ENCODE assay signal across 9 mouse cellular contexts in genomic region chr5:33997051-33997741, GRCm38 (mm10). TPM values are rescaled to one million over a fixed set of nuclear protein-coding genes. Genes with fewer than 3 reads are reported as not detected.
A peak's percentile ranks its signal among the peaks of the same experiment; 100 is the strongest.
DNase-seq lines count a peak whose midpoint lies in the region; ATAC-seq and TF ChIP-seq lines count a peak whose summit lies in the region.
"Had no signal": no experiment of that assay in that cellular context is flagged by ENCODE, and none has a peak within 500 bp of the region (broad histone marks: within the 10 kb centered on the region; RNA-seq: fewer than 3 reads in every experiment).

No protein-coding gene starts in this region.

- TF ChIP-seq CTCF in spleen, adult 2 months (IDR thresholded peaks at IDR 0.05; ENCODE audit: extremely low read depth, insufficient read depth, insufficient read length, insufficient replicate concordance): no peak
- TF ChIP-seq CTCF in kidney, postnatal 0 days (IDR thresholded peaks at IDR 0.05; ENCODE audit: low read depth): no peak

- no peaks in the 10 kb centered on the region for H3K36me3 ChIP-seq in spleen, adult 2 months (ENCODE audit: control insufficient read depth, insufficient read depth, low read length)
- H3K36me3 ChIP-seq in heart, embryonic 12.5 days: peaks cover 6% of the 10 kb centered on the region; the same call in 1 of the 2 replicates
- no peaks in the 10 kb centered on the region for H3K36me3 ChIP-seq in kidney, postnatal 0 days (ENCODE audit: insufficient read depth, low read length)
- H3K36me3 ChIP-seq in liver, embryonic 11.5 days (ENCODE audit: control insufficient read depth, insufficient read depth, low read length): no peaks in the 10 kb centered on the region
- peaks cover 15% of the 10 kb centered on the region for H3K36me3 ChIP-seq in neural tube, embryonic 12.5 days

- H3K9ac ChIP-seq in heart, embryonic 12.5 days: peak overlapping the region; percentile 67
- H3K9ac ChIP-seq in kidney, postnatal 0 days (ENCODE audit: low read depth, low read length): peak overlapping the region; percentile 37; the same call in 1 of the 2 replicates
- no peak overlapping the region for H3K9ac ChIP-seq in liver, embryonic 11.5 days (ENCODE audit: low read depth, low read length)
- H3K9ac ChIP-seq in neural tube, embryonic 12.5 days: peak overlapping the region; percentile 83

- TF ChIP-seq POLR2A in spleen, adult 2 months (IDR thresholded peaks at IDR 0.05; ENCODE audit: low read depth, low read length): no peak

- H3K27ac ChIP-seq in spleen, adult 2 months (ENCODE audit: insufficient read depth, low read length): no peak overlapping the region
- no peak overlapping the region for H3K27ac ChIP-seq in heart, embryonic 12.5 days (ENCODE audit: poor library complexity, severe bottlenecking)
- H3K27ac ChIP-seq in kidney, postnatal 0 days: no peak overlapping the region
- H3K27ac ChIP-seq in liver, embryonic 11.5 days (ENCODE audit: low read depth, low read length): no peak overlapping the region
- peak overlapping the region; percentile 93 for H3K27ac ChIP-seq in neural tube, embryonic 12.5 days

- peak overlapping the region; percentile 55; the same call in 1 of the 2 replicates for H3K4me3 ChIP-seq in spleen, adult 2 months (ENCODE audit: extremely low read depth, insufficient read depth, insufficient read length)
- peak overlapping the region; percentile 68 for H3K4me3 ChIP-seq in heart, embryonic 12.5 days
- peak overlapping the region; percentile 50 for H3K4me3 ChIP-seq in kidney, postnatal 0 days (replicated peaks; ENCODE audit: low read depth, low read length)
- H3K4me3 ChIP-seq in liver, embryonic 11.5 days (ENCODE audit: low read depth, low read length): peak overlapping the region; percentile 53
- peak overlapping the region; percentile 80 for H3K4me3 ChIP-seq in neural tube, embryonic 12.5 days

- 3% methylated on average over 71 of the region's 80 CpGs for WGBS in spleen, adult 2 months
- WGBS in heart, embryonic 12.5 days: 2% methylated on average over 77 of the region's 80 CpGs
- WGBS in kidney, postnatal 0 days: under 1% methylated on average over 80 of the region's 80 CpGs
- WGBS in liver, embryonic 11.5 days: 2% methylated on average over 80 of the region's 80 CpGs
- WGBS in neural tube, embryonic 12.5 days: under 1% methylated on average over 68 of the region's 80 CpGs

- H3K4me1 ChIP-seq in spleen, adult 2 months (ENCODE audit: control insufficient read depth, insufficient read depth, insufficient read length): peaks cover 12% of the 10 kb centered on the region; the same call in 1 of the 2 replicates
- peaks cover 5% of the 10 kb centered on the region; the same call in 1 of the 2 replicates for H3K4me1 ChIP-seq in heart, embryonic 12.5 days (replicated peaks)
- H3K4me1 ChIP-seq in kidney, postnatal 0 days (replicated peaks; ENCODE audit: insufficient read depth, low read length): peaks cover 17% of the 10 kb centered on the region; the same call in 1 of the 2 replicates
- H3K4me1 ChIP-seq in liver, embryonic 11.5 days (replicated peaks; ENCODE audit: control insufficient read depth, insufficient read depth, low read length): 0 out of 2 replicates have a peak, but pooled peaks cover 6% of the 10 kb centered on the region
- H3K4me1 ChIP-seq in neural tube, embryonic 12.5 days: peaks cover 42% of the 10 kb centered on the region

- DNase-seq in spleen, adult 2 months (ENCODE audit: low read depth in 1 of 2, low spot score in 2 of 2): no peak
- DNase-seq in spleen, adult 18-20 months: no peak
- peak; percentile 67 for DNase-seq in embryo, embryonic 11 days
- DNase-seq in kidney, postnatal 0 days (ENCODE audit: low spot score): peak; percentile 25
- peak; percentile 47 for DNase-seq in liver, embryonic 11.5 days (ENCODE audit: low spot score)

- peaks cover 19% of the 10 kb centered on the region for H3K27me3 ChIP-seq in spleen, adult 2 months (ENCODE audit: control insufficient read depth, insufficient read depth, low read length)
- peaks cover 75% of the 10 kb centered on the region for H3K27me3 ChIP-seq in heart, embryonic 12.5 days (replicated peaks)
- peaks cover 52% of the 10 kb centered on the region for H3K27me3 ChIP-seq in kidney, postnatal 0 days (ENCODE audit: insufficient read depth, low read length)
- H3K27me3 ChIP-seq in liver, embryonic 11.5 days (replicated peaks; ENCODE audit: control insufficient read depth, insufficient read depth, low read length): peaks cover 66% of the 10 kb centered on the region
- H3K27me3 ChIP-seq in neural tube, embryonic 12.5 days (replicated peaks): peaks cover 23% of the 10 kb centered on the region

- H3K9me3 ChIP-seq in heart, embryonic 12.5 days (replicated peaks): no peaks in the 10 kb centered on the region
- H3K9me3 ChIP-seq in kidney, postnatal 0 days (replicated peaks; ENCODE audit: low read length): no peaks in the 10 kb centered on the region
- no peaks in the 10 kb centered on the region for H3K9me3 ChIP-seq in liver, embryonic 11.5 days (ENCODE audit: control insufficient read depth, low read length)
- no peaks in the 10 kb centered on the region for H3K9me3 ChIP-seq in neural tube, embryonic 12.5 days

- ATAC-seq in heart, embryonic 12.5 days (ENCODE audit: insufficient number of reproducible peaks, low FRiP score): peak; percentile 27; the same call in 1 of the 2 replicates
- no peak for ATAC-seq in kidney, postnatal 0 days (replicated peaks; ENCODE audit: low FRiP score, low read depth)
- no peak for ATAC-seq in liver, embryonic 11.5 days (replicated peaks; ENCODE audit: low FRiP score)
- ATAC-seq in neural tube, embryonic 12.5 days (ENCODE audit: low FRiP score, low read depth): peak; percentile 30
- ATAC-seq in erythroid progenitor cell, adult 5-6 weeks (replicated peaks; ENCODE audit: low FRiP score, poor library complexity, severe bottlenecking): no peak

- peak overlapping the region; percentile 96 for H3K4me2 ChIP-seq in heart, embryonic 12.5 days
- peak overlapping the region; percentile 97 for H3K4me2 ChIP-seq in kidney, postnatal 0 days (ENCODE audit: low read length)
- H3K4me2 ChIP-seq in liver, embryonic 11.5 days: peak overlapping the region; percentile 74
- H3K4me2 ChIP-seq in neural tube, embryonic 12.5 days (replicated peaks): peak overlapping the region; percentile 83

RNA-seq across cellular contexts. Expression of gene Nat8l, which starts 1.4 kb away (rescaled TPM):
- 2.8 and 3.6 TPM in 2 replicates for polyA plus RNA-seq in spleen, adult 2 months (2012; rRNA removed)
- polyA plus RNA-seq in heart, embryonic 12.5 days (2016; fragmentation: Nextera tagmentation; extraction: Ambion mirVana): 0.64 and 0.73 TPM in 2 replicates
- polyA plus RNA-seq in kidney, postnatal 0 days (2015; fragmentation: Nextera tagmentation; extraction: Ambion mirVana): 0.17 and 0.25 TPM in 2 replicates
- polyA plus RNA-seq in liver, embryonic 11.5 days (2014; fragmentation: Nextera tagmentation; extraction: Ambion mirVana): 0.04 and 0.09 TPM in 2 replicates
- polyA plus RNA-seq in neural tube, embryonic 12.5 days (2016; fragmentation: Nextera tagmentation; extraction: Ambion mirVana): 3.7 and 4.1 TPM in 2 replicates
- total RNA-seq in erythroid progenitor cell, adult 5-6 weeks (2015; ENCODE audit: low replicate concordance): 0.72 TPM in 1 of 2 replicates, not detected in the other
- total RNA-seq in erythroid progenitor cell, adult 5-6 weeks (2017; ENCODE audit: low replicate concordance): 0.15 and 0.77 TPM in 2 replicates
- total RNA-seq: MEL had no signal

RNA-seq across cellular contexts. Expression of gene Gm1673, which starts 14.0 kb away (rescaled TPM):
- 6.0 and 12.8 TPM in 2 replicates for polyA plus RNA-seq in spleen, adult 2 months (2012; rRNA removed)
- polyA plus RNA-seq in heart, embryonic 12.5 days (2016; fragmentation: Nextera tagmentation; extraction: Ambion mirVana): 93.7 and 97.0 TPM in 2 replicates
- 85.9 and 90.0 TPM in 2 replicates for polyA plus RNA-seq in kidney, postnatal 0 days (2015; fragmentation: Nextera tagmentation; extraction: Ambion mirVana)
- polyA plus RNA-seq in liver, embryonic 11.5 days (2014; fragmentation: Nextera tagmentation; extraction: Ambion mirVana): 24.1 and 27.6 TPM in 2 replicates
- polyA plus RNA-seq in neural tube, embryonic 12.5 days (2016; fragmentation: Nextera tagmentation; extraction: Ambion mirVana): 384 and 439 TPM in 2 replicates
- total RNA-seq in erythroid progenitor cell, adult 5-6 weeks (2015; ENCODE audit: low replicate concordance): not detected in 2 replicates
- not detected in 2 replicates for total RNA-seq in erythroid progenitor cell, adult 5-6 weeks (2017; ENCODE audit: low replicate concordance)
- total RNA-seq: MEL had no signal

Comparison
In these comparisons a context has a peak if more than half of its experiments do, and no peak if none do; other contexts are left out.
1. DNase-seq: peak in embryo, embryonic 11 days (single experiment), kidney, postnatal 0 days (single experiment) and liver, embryonic 11.5 days (single experiment); none in spleen, adult 2 months (0 of 2) and spleen, adult 18-20 months (0 of 2).
2. ATAC-seq: peak in heart, embryonic 12.5 days (single experiment) and neural tube, embryonic 12.5 days (single experiment); none in kidney, postnatal 0 days (single experiment), liver, embryonic 11.5 days (single experiment) and erythroid progenitor cell, adult 5-6 weeks (single experiment).
3. Peak in every context shown above with its lines, with median percentiles within 50 percentile points of each other: H3K4me3 ChIP-seq and H3K4me2 ChIP-seq.